Mouse (Mus musculus): Measurements from ENCODE around the gene Hvcn1.

Hvcn1 gene

GRCm38 (mm10) chr5:122237200-122237599 lies 30.6 kb downstream of the Hvcn1 start:
- no peak for DNase-seq

GRCm38 (mm10) chr5:122239618-122240017 lies 33.0 kb downstream of the Hvcn1 start:
- no peak for DNase-seq

GRCm38 (mm10) chr5:122240521-122240920 lies 33.9 kb downstream of the Hvcn1 start:
- DNase-seq: no peak

GRCm38 (mm10) chr5:122240989-122241388 lies 34.4 kb downstream of the Hvcn1 start:
- DNase-seq: no peak

- no peak for DNase-seq
Observed at GRCm38 (mm10) chr5:122242521-122243123, 36.0 kb downstream of the Hvcn1 start.

- DNase-seq: peak; percentile 47
Observed at GRCm38 (mm10) chr5:122243781-122244523, 37.3 kb downstream of the Hvcn1 start.

DNA sequence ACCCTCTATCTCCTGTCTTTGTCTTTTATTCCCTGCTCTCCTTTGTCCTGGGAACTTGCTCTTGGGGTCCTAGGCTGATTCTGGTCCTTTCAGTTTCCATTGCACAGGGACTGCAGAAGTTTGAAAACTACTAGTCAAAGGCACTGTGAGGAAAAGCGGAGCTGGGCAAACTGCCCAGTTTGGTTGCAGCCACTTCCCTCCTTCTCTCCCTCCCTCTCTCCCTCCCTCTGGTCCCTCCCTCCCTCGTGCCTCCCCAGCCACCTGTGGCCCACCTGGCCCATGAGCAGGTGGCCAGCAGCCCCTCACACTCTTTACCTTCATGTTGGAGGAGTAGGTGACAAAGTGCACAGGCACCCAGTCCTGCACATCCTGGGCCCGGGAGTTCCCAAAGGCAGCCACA lies 38.6 kb downstream of the Hvcn1 start:
- DNase-seq: no peak

DNA sequence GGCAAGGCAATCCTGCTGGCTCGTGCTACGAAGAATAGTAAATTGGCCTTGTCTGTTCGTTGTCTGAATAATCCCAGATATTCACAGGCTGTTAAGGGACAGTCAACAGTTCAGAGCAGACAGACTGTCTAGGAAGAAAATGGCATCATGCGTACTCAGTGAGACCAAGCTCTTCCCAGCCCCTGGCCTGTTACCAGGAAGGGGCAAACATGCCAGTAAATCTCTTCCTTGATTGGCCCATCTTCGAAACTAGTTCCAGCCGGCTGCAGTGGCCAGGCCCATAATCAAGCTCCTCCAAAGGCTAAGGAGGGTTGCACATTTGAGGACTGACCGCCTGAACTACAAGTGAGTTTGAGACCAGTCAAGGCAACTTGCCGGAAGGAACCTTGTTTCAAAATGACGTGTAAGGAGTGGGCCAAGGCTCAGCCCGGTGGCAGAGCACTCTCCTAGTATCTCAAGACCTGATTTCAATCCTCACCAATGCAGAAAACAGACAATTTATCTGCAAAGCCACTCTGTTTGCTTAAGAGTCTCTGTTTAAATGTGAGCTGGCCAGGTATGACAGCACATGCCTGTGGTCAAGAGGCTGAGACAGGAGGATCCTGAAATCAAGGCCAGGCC lies 40.1 kb downstream of the Hvcn1 start:
- DNase-seq: no peak

DNA sequence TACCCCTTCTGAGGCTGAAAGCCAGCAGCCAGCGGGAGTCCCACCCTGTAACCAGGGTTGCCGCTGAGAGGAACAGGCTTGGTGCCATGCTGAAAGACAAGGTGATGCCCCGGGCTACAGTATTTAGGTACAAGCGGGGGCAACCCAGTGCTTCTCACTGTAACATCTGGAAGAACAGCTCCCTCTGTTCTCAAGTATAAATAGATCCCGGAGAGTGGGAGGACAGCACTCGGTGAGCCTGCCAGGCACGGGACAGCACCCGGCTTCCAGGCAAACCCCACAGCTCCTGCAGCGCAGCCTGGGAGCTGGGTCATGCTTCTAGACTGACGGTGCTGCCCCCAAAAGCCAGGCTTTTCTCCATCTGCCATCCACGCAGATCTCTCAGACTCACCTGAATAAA lies 40.9 kb downstream of the Hvcn1 start:
- DNase-seq: no peak

GRCm38 (mm10) chr5:122247934-122248333 lies 41.3 kb downstream of the Hvcn1 start:
- DNase-seq: no peak

DNA sequence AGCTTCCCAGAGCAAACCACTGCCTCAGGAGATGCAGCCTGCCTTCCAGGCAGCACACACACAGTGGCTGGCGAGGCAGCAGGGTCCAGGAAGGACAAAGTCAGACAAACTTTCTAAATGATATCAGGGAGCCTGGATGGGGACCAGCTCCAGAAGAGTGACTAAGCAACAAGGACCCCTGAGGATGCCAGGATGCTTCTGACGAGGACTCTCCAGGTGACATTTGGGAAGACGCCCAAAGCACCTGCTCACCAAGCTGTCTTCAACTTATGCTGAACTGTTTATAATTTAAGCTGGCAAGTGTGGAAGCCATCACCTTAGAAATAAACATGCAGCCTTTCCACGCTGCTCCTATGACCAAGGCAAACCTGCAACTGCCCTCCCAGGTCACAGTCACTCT lies 42.7 kb downstream of the Hvcn1 start:
- DNase-seq: no peak

GRCm38 (mm10) chr5:122251895-122252606 lies 45.4 kb downstream of the Hvcn1 start:
- DNase-seq: no peak

- DNase-seq: no peak
Observed at GRCm38 (mm10) chr5:122258027-122258741, 51.6 kb downstream of the Hvcn1 start.

- DNase-seq: no peak
Observed at GRCm38 (mm10) chr5:122262104-122262503, 55.5 kb downstream of the Hvcn1 start.

DNA sequence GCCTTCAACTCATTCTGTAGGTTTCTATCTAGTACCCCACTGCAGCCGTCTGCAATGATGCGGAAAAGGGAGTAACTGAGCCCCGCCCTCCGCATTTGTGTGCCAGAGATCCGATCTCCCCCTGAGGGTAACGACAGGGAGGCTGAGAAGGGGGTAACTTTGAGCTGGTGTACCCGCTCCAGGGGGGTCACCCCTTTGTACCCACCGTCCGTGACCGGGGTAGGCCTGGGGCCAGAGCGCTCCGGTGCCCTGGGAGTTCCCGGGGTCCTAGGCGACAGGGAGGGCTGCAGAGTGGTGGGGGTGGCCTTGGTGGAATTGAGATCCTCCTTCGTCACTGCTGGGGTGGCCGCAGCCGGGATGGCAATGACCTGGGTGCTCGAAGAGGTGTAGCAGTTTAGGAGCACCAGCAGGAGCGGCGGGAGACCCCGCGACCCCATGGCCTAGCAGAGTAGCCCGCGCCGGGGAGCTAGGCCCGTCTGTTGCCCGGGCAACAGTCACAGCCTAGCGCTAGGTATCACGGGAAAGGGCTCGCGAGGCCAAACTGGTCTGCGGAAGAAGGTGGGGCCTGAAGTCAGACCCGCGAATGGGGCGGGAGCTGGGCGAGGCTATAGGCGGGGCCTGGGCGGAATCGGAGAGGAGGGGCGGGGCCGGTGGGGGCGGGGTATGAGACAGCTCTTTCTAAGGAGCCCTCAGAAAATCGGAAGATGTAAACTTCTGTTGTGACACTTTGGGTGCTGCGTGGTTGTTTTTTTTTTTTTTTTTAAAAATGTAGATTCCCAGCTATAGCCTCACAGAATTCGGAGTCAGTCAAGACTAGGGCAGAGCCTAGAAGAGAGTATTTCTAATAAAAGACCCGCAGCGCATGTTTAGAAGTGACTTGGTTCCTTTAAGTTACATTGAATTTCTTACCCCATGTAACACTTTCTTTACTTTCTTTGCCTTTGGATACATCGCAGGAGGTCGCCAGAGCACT lies 57.6 kb downstream of the Hvcn1 start, which contains the start of gene Tctn1:
Tctn1 (minus strand) TSS at position 528 of the 973 bp plus-strand sequence.
- DNase-seq: peak; percentile 85

- DNase-seq: no peak
Observed at GRCm38 (mm10) chr5:122265187-122265586, 58.6 kb downstream of the Hvcn1 start.

DNA sequence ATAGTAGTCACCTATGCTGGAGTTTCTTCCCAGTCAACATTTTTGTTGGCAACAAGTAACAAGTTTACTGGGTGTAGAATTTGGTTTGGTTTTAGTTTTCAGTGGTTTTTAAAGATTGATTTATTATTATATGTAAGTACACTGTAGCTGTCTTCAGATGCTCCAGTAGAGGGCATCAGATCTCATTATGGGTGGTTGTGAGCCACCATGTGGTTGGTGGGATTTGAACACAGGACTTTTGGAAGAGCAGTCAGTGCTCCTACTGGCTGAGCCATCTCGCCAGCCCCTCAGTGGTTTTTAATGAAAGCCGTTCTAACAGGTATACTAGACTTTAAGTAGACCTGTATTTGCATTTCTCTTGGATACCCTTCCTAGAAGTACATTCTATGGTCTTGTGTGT lies 59.3 kb downstream of the Hvcn1 start:
- DNase-seq: no peak

- DNase-seq: no peak
Observed at GRCm38 (mm10) chr5:122267136-122267535, 60.5 kb downstream of the Hvcn1 start.

DNA sequence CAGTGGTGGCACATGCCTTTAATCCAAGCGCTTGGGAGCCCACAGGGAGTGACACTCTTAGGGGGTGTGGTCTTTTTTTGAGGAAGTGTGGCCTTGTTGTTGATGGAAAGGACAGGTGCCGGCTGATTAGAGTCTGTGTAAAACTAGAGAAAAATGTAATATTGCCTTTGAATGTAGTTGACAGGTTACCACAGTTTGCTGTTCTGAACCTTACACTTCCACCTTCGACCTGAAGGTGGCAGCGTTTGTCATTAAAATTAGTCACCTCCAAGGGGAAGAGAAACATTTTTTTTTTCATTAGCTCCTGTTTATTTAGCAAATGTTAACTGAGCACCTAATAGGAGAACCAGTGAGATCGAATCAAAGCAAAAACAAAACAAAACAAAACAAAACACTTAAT lies 61.3 kb downstream of the Hvcn1 start:
- DNase-seq: peak; percentile 59

DNA sequence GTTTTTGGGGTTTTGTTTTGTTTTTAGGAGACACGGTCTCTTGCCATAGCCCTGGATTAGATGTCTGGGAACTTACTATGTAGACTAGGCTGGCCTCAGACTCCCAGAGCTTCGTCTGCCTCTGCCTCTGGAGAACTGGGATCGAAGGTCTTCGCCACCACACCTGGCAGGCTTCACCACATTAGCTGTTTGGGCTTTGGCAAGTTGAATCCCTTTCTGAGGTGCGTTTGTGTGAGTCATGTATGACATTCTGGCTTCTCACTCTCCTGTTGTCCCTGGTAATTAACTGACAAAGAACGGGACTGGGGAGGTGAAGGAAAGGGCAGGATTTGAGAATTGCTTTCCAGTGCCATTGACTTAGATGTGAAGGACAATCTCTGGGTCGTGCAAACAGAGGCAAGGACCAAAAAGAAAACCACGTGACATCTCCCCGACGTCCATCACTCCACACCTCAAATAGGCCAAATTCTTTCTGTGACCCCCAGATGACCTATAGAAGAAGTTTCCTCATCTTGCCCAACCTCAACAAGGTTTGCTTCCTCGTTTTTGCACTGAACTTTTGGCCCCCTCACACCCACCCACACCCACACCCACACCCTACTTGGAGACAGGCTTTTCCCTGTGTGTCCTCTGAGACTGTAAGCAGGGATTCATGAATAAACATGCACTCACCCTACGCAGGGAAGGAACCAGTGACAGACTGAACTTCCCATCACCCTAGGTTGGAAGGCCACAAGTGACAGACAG lies 62.4 kb downstream of the Hvcn1 start:
- DNase-seq: no peak

GRCm38 (mm10) chr5:122272821-122273220 lies 66.2 kb downstream of the Hvcn1 start:
- no peak for DNase-seq
